Mouse (Mus musculus) liver, embryonic 14.5 days (tissue): ENCODE data around the gene B9d1. TPM values are rescaled to one million over a fixed set of nuclear protein-coding genes. Genes with fewer than 3 reads are reported as not detected.

ENCODE experiments used
- ATAC-seq: fragments of 200-750 bp; cut with Nextera tagmentation; 2 replicates; pipeline ENCODE4 v1.8.0; 2017; ENCODE audit warnings: moderate number of reproducible peaks, mild to moderate bottlenecking, moderate library complexity; ENCODE audit not compliant: insufficient read depth
- DNase-seq, 3 experiments: peaks; one replicate each; pipeline ENCODE4 v3.0.0-alpha.2; 2012 to 2013; ENCODE audit warnings: low read depth in 3 of 3, low spot score in 3 of 3
- H3K27ac ChIP-seq: fragments of 300-500 bp; sonication (generic); 2 replicates; pipeline ENCODE4 v1.5.1; 2014; ENCODE audit warnings: moderate library complexity, mild to moderate bottlenecking, control low read depth, inconsistent platforms
- H3K27me3 ChIP-seq: fragments of 300-500 bp; sonication (generic); 2 replicates; pipeline ENCODE4 v1.6.1; 2014; ENCODE audit warnings: mild to moderate bottlenecking, low read length, moderate library complexity; ENCODE audit not compliant: control insufficient read depth, insufficient read depth
- H3K36me3 ChIP-seq: fragments of 300-500 bp; sonication (generic); replicated peaks from 2 replicates; pipeline ENCODE4 v1.6.1; 2014; ENCODE audit warnings: low read depth; ENCODE audit not compliant: control insufficient read depth, insufficient read depth
- H3K4me1 ChIP-seq, 2 experiments: fragments of 200-500 bp in 1 of 2; fragments of 300-500 bp in 1 of 2; sonication (generic) in 1 of 2; replicated peaks; 2 replicates each; pipeline ENCODE4 v1.6.1; 2012 to 2014; ENCODE audit warnings: antibody characterized with exemption in 1 of 2, inconsistent platforms in 1 of 2, low read length in 1 of 2; ENCODE audit not compliant: control insufficient read depth in 2 of 2, insufficient read depth in 2 of 2
- H3K4me2 ChIP-seq: fragments of 300-500 bp; sonication (generic); 2 replicates; pipeline ENCODE4 v1.6.1; 2014; ENCODE audit warnings: low read depth, mild to moderate bottlenecking, control low read depth, moderate library complexity
- H3K4me3 ChIP-seq, 2 experiments: fragments of 200-500 bp in 1 of 2; fragments of 300-500 bp in 1 of 2; sonication (generic) in 1 of 2; 2 replicates each; pipeline ENCODE4 v1.5.1; 2012 to 2014; ENCODE audit warnings: low read depth in 2 of 2, low read length in 2 of 2, mild to moderate bottlenecking in 2 of 2, control low read depth in 1 of 2, inconsistent platforms in 1 of 2, moderate library complexity in 1 of 2; ENCODE audit not compliant: insufficient read depth in 1 of 2
- H3K9ac ChIP-seq: fragments of 300-500 bp; sonication (generic); replicated peaks from 2 replicates; pipeline ENCODE4 v1.6.1; 2014; ENCODE audit warnings: mild to moderate bottlenecking, control low read depth, moderate library complexity
- H3K9me3 ChIP-seq: fragments of 300-500 bp; sonication (generic); 2 replicates; pipeline ENCODE4 v1.6.1; 2016; ENCODE audit warnings: low read length, mixed read lengths; ENCODE audit not compliant: control insufficient read depth
- CTCF ChIP-seq: IDR thresholded peaks from 2 replicates; pipeline ENCODE4 v1.5.1; 2016; ENCODE audit warnings: antibody characterized with exemption, low read depth, control low read depth
- EP300 ChIP-seq: IDR thresholded peaks from 2 replicates; pipeline ENCODE4 v1.6.1; 2016; ENCODE audit warnings: antibody characterized with exemption, low read depth
- WGBS: fragments of 180-500 bp; shearing (Covaris S2); extraction: QIAGEN DNeasy Blood & Tissue Kit; methylation state at CpG from one replicate; pipeline ENCODE4 v1.1.7; 2014; ENCODE audit not compliant: insufficient replicate concordance; 5-methylcytosine and 5-hydroxymethylcytosine counted together
- polyA plus RNA-seq, 2 experiments: library from polyadenylated mRNA; depleted of rRNA in 1 of 2; stranded (reverse) in 1 of 2; unstranded in 1 of 2; fragments of >200 nt; fragmentation: Nextera tagmentation in 1 of 2; extraction: Ambion mirVana in 1 of 2; gene quantifications; 2 replicates each; pipeline versions ENCODE4 v1.2.1 to v1.2.3; 2012 to 2014

Gene B9d1
- polyA plus RNA-seq, 2 experiments = 1.8 to 2.2 TPM

DNA sequence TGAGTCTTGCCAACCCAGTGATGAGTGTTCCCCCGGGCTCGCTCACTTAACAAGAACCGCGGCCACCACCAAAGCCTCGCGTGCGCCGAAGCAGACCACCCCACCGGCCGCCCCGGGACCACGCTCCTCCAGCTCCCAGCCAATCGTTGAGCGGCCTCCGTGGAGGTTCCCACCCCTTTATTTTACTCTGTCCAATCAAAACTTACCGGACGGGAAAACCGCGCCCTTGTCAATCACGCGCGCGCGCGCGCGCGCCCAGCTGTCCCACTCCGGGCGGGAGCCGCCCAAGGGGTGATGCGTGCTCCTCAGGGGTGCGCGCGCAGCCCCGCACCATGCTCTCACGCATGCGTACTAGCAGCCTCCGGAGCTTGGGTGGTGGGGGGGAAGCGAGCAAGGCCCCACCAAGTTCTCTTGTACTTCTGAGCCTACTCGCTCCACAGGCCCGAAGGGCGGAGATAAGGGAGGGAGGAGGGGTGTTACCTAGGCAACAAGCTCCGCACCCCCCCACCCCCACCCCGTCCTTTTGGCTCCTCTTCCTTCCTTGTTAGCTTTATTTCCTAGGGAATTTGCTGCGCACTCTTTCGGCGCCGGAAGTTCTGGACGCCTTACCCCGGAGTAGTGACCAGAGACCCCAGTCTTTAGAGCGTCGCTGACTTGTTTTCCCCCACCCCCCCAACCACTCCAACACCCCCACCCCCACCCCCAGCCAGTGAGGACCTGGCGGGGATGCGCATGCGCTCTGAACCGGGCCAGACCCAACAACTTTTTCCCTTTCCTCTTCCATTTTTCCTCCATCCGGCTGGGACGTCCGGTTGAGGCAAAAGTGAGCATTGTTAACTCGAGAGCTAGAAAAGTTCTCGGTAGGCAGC lies 10.6 kb upstream of the B9d1 start, which contains the start of gene Mapk7:
Gene Mapk7 (minus strand): TSS at position 278 of the 869 bp plus-strand sequence.
- Histone ChIP-seq H3K36me3 (no peaks in the 10 kb centered on the region), H3K4me1 (peaks cover 0 to 12% of the 10 kb centered on the region in 2 experiments; a peak in 3 of 4 replicates), H3K27me3 (no peaks in the 10 kb centered on the region), H3K9ac (peak within 1 kb of the TSS; percentile 78), H3K27ac (peak within 1 kb of the TSS; percentile 6; the same call in 1 of the 2 replicates), H3K4me2 (peak within 1 kb of the TSS; percentile 94), H3K4me3 (peak within 1 kb of the TSS; percentile 74 to 84), H3K9me3 (no peaks in the 10 kb centered on the region)
- WGBS = under 1% methylated on average over 62 of the region's 62 CpGs
- ATAC-seq (peak; percentile 97), DNase-seq (peak; percentile 95 to 96 (median 95))
- TF ChIP-seq EP300 = no peak

GRCm38 (mm10) chr11:61495528-61495927 lies 9.4 kb upstream of the B9d1 start:
- Histone ChIP-seq H3K9me3 (no peaks in the 10 kb centered on the region), H3K4me2 (no peak overlapping the region), H3K27ac (no peak overlapping the region), H3K27me3 (no peaks in the 10 kb centered on the region), H3K4me1 (peaks cover 0 to 12% of the 10 kb centered on the region in 2 experiments; a peak in 3 of 4 replicates), H3K36me3 (no peaks in the 10 kb centered on the region), H3K9ac (no peak overlapping the region), H3K4me3 (no peak overlapping the region)
- DNase-seq (no peak), ATAC-seq (no peak)
- TF ChIP-seq CTCF = no peak
- no peak for TF ChIP-seq EP300
- WGBS = 65% methylated on average over 2 of the region's 2 CpGs

- Histone ChIP-seq H3K9me3 (no peaks in the 10 kb centered on the region), H3K4me2 (no peak overlapping the region), H3K36me3 (no peaks in the 10 kb centered on the region), H3K9ac (no peak overlapping the region), H3K27me3 (no peaks in the 10 kb centered on the region), H3K27ac (no peak overlapping the region), H3K4me3 (no peak overlapping the region), H3K4me1 (peaks cover 0 to 12% of the 10 kb centered on the region in 2 experiments; a peak in 3 of 4 replicates)
- no peak for ATAC-seq
- 14% methylated on average over 1 of the region's 1 CpGs for WGBS
- TF ChIP-seq CTCF (no peak), EP300 (no peak)
- DNase-seq = no peak
Observed at GRCm38 (mm10) chr11:61497490-61497889, 7.5 kb upstream of the B9d1 start.

DNA sequence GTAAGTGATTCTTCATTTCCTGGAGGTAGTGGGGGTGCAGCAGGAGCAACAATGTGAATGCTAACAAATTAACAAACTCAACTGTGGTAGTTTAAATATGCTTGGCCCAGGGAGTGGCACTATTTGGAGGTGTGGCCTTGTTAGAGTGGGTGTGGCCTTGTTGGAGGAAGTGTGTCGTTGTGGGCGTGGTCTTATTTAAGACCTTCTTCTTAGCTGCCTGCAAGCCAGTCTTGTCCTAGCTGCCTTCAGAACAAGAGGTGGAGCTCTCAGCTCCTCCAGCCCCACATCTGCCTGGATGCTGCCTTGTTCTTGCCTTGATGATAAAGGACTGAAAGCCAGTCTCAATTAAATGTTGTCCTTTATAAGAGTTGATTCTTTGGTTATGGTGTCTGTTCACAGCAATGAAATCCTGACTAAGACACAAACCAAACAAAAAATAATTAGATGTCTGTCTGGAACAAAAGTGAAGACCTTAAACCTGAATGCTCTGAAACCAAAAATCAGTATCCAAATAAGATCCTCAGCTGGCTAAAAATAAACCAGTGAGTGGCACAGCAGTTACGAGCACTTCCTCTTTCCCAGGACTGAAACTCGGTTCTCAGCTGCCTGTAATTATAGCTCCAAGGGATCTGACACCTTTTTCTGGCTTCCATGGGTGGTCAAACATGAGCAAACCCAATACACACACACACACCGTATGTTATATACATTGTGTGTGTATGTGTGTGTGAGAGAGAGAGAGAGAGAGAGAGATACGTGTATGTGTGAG lies 6.0 kb upstream of the B9d1 start:
- no peaks in the 10 kb centered on the region for H3K36me3 ChIP-seq
- H3K4me1 ChIP-seq = peaks cover 0 to 6% of the 10 kb centered on the region in 2 experiments; a peak in 3 of 4 replicates
- no peak overlapping the region for H3K9ac ChIP-seq
- H3K27ac ChIP-seq = no peak overlapping the region
- ATAC-seq = no peak
- H3K27me3 ChIP-seq = no peaks in the 10 kb centered on the region
- H3K4me3 ChIP-seq = no peak overlapping the region
- no peak overlapping the region for H3K4me2 ChIP-seq
- DNase-seq = peak in 1 of 3 experiments; percentile 22
- TF ChIP-seq EP300 (no peak), CTCF (no peak)
- H3K9me3 ChIP-seq = no peaks in the 10 kb centered on the region
- 32% methylated on average over 6 of the region's 6 CpGs for WGBS

DNA sequence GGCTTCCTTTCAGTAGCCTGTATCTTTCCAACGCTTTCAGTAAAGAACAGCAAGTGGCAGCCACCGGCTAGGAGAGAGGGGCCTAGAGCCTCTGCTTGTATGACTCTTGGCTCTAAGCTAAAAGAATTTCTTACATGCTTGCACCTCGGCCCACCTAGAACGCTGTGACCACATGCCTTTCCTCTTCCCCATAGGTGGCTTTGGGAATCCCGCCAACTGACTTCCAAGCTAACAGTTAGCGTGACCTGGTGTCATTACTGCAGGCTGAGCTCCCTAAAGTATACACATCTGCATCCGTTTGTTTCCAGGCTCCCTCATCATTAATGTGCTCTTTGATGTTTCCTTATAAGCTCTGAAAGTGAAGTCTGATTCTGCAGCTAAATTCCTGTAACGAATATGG lies 1.0 kb upstream of the B9d1 start:
- 67% methylated on average over 8 of the region's 8 CpGs for WGBS
- no peak overlapping the region for H3K4me2 ChIP-seq
- no peaks in the 10 kb centered on the region for H3K27me3 ChIP-seq
- TF ChIP-seq CTCF (no peak), EP300 (no peak)
- H3K9ac ChIP-seq = no peak overlapping the region
- DNase-seq (no peak), ATAC-seq (no peak)
- no peaks in the 10 kb centered on the region for H3K9me3 ChIP-seq
- no peaks in the 10 kb centered on the region for H3K36me3 ChIP-seq
- H3K4me3 ChIP-seq = no peak overlapping the region
- H3K4me1 ChIP-seq = peaks cover 4 to 5% of the 10 kb centered on the region in 2 experiments; a peak in 3 of 4 replicates
- H3K27ac ChIP-seq = no peak overlapping the region
